Mouse (Mus musculus) bone marrow macrophage, adult 2 months (primary cell): Measurements from ENCODE around the gene Fam25c.

Source experiments
- CTCF ChIP-seq: IDR thresholded peaks from 2 replicates; pipeline ENCODE4 v1.5.1; 2012; ENCODE audit warnings: low read depth, mild to moderate bottlenecking, low read length, moderate library complexity
- POLR2A ChIP-seq: IDR thresholded peaks from 2 replicates; pipeline ENCODE4 v1.6.1; 2012; ENCODE audit warnings: mild to moderate bottlenecking, low read depth, low read length, borderline replicate concordance

DNA sequence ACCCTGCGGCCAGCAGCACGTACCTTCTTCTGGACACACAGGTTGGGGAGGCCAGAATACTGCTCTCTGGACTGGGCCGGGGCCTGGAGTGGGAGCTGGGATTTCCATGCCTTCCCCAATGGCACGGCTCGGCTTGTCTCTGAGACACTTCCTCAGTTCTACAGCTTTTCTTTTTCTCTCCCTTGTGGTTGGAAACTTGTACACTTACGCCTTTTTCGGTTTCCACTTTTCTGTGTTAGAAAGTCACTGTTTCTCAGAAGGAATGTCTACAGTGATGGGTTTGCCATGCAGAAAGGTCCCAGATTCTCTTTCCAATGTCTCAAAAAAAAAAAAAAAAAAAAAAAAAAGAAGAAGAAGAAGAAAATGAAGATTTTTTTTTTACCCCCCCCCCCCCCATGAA, 48.2 kb upstream of the Fam25c start:
- no peak for TF ChIP-seq POLR2A
- no peak for TF ChIP-seq CTCF
